Mouse (Mus musculus) adrenal gland, adult 10 weeks (tissue): Measurements from ENCODE around the gene Nudt22. TPM values are rescaled to one million over a fixed set of nuclear protein-coding genes. Genes with fewer than 3 reads are reported as not detected.

Experiments used
- polyA plus RNA-seq: library from polyadenylated mRNA; stranded (reverse); fragments of 350-450 nt; fragmentation: Illumina TruSeq; extraction: RNeasy Lipid Tissue Mini Kit (QIAGEN cat#74804); gene quantifications from one replicate; pipeline ENCODE4 v1.2.3, GENCODE M21; 2014; ENCODE audit warnings: low read depth, low replicate concordance

The Nudt22 gene
- polyA plus RNA-seq, result 1.3 TPM

DNA sequence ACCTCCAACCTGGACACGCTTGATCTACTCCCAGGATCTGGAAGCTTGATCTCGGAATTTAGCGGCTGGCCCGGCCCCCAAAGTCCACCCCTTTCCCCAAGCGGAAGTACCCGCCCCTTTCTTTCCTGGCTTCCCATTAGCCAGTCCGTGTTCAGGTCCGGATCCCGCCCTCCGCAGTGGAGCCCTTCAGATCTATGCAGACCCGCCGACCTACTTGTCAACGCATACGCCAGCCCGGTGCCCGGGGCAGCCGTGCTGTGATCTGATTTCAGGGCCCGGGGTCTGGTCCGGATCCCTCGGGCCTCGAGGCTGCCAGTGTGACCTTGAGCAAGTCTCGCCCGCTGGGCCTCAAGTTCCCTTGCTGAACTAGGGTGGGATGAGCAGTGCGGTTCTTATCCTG lies at the start of gene Nudt22, which contains the start of gene Trpt1:
Gene Nudt22, minus strand, starts transcription at position 112 of the 400 bp plus-strand sequence.
Gene Trpt1, plus strand, starts transcription at position 126 of the 400 bp plus-strand sequence.

GRCm38 (mm10) chr19:7039841-7040636 lies 44.1 kb upstream of the Nudt22 start, which contains the start of gene Stip1:
Gene Stip1, minus strand, starts transcription at chr19:7039967.

GRCm38 (mm10) chr19:7019191-7019590 lies 23.3 kb upstream of the Nudt22 start, which contains the start of gene Fermt3:
Gene Fermt3, minus strand, starts transcription at chr19:7019469.

GRCm38 (mm10) chr19:6992011-6992858 lies 3.7 kb downstream of the Nudt22 start, which contains the start of gene Dnajc4:
Gene Dnajc4, minus strand, starts transcription at chr19:6992572.

DNA sequence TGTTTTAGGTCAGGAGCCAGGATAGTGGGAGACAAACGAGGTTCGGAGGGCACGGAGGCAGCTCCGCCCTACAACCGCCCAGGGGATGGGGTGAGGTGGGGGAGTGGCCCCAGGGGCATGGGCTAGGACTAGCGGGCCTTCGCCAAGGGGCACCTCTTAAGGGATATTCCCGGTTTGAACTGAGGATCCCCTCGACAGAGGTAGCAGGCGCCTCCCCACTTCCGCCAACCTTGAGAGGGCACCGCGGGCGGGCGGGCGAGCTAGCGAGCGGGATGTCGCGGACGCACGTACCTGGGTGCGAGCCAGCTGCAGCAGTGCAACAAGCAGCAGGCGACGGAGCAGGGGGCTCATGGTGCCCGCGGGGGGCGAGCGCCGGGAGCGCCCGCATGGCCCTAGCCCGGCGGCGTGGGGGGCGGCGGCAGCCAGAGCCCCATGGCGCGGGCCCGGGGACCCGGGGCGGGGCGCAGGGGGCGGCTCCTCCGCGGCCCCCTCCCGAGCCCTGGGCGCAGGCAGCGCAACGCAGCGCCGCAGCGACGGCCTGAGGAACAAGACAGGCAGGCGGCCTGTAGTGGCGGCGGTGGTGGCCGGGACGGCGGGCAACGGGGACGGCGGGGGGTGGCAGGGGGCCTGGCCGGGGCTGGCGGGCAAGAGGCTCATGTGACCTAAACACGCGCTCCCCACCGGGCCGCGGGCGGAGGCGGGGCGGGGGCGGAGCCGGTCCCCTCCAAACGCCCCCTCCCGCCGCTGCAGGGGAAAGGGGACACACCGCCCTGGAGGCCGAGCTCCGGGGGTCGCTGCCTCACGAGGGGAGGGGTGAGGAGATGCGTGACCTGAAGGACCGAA lies 8.6 kb downstream of the Nudt22 start, which contains the start of gene Vegfb:
Gene Vegfb, minus strand, starts transcription at position 591 of the 843 bp plus-strand sequence.

GRCm38 (mm10) chr19:6980381-6981093 lies 15.4 kb downstream of the Nudt22 start, which contains the start of gene Fkbp2:
Gene Fkbp2, minus strand, starts transcription at chr19:6980501.

DNA sequence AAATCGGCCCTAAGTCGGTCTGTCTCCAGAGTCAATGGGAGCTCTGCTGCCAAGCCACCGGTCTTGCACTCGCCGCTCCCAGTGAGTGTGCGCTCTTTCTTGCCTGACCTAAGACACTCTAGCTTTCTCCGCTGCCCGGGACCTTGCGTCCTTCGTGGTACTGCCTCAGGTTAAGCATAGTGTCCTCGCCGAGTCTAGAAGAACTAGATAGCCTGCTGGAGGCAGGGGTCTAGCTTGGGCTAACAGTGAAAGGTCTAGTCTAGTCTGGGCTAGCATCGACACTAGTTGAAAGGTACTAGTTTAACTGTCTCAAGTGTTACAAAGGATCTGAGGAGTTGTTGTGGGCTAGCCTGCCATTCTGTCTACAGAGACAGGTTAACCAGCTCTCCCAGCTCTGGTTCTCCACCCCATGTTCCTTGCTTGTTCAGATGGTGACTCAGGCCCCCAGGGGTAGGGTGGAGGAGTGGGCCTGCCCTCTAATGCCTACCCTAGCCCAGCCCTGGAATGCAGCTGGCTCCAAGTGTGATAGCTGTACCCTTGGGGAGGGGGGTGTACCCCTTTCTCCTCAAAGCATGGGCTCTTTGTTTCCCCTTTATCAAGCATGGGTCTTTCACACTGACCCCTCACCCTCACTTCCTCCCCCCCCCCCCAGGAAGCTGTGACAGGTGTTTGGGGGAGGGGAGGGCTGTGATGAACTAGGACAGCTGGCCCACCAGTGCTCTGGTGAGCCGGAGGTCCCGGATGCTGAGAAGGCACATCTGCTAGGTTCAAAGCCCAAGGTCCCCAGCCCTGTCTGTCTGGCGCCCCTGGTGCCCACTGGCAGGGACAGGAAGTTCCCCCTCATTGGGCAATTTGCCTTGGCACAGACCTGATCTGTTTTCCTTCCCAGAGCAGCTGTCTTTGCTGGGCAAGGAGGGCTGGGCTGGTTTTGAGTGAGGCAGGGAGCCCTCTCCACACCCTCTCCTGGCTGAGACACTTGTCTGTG lies 20.1 kb downstream of the Nudt22 start, which contains the start of gene Plcb3:
Gene Plcb3, minus strand, starts transcription at position 934 of the 985 bp plus-strand sequence.

DNA sequence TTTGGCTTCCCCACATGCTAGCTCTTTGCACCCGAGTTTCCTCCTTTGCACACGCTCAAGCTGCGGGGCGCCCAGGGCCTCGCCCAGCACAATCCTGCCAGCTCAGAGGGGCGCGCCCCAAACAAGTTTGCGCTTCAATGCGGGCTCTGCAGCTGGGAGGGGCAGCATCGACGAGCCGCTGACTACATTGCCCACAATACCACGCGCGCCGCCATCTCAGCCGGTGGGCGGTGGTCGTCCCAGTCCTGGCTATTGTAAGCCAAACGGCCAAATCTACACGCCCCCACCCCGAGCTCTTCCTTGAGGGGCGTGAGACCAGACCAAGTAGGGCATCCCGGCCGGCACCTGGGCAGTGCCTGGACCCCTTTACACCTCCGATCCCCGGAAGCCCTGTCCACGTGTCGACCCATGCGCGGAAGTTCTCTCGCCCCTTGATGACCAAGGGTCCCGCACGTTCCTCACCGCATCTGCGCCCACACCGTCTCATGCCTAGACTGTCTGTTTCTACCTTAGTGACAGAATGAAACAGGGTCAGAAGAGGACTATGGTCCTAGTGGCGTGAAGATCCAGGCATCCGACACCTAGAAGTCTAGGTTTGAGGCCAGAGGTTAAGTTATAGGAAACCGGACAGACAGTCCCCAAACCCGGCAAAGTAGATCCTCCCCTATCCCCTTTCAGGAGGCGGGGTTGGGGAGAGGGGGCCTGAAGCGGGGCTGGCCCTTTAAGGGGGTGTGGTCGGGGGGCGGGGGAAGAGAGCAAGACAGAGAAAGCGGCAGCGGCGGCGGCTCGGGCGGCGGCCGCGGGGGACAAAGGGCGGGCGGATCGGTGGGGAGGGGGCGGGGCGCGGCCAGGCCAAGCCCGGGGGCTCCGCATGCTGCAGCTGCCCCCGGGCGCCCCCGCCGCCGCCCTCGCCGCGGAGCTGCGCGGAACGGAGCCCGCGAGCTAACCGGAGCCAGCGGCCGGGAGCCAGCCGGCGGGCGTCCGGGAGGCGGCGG lies 21.4 kb downstream of the Nudt22 start, which contains the start of gene Ppp1r14b:
Gene Ppp1r14b, plus strand, starts transcription at position 758 of the 995 bp plus-strand sequence.

Other genes with a start within 250 kb of the Nudt22 start
- not detected for gene Rps6ka4, start 155.5 kb downstream of the Nudt22 start, polyA plus RNA-seq
- not detected for gene Ccdc88b, start 137.9 kb downstream of the Nudt22 start, polyA plus RNA-seq
- gene Trmt112, start 86.4 kb downstream of the Nudt22 start, polyA plus RNA-seq, result 34.2 TPM
- gene Prdx5, start 86.0 kb downstream of the Nudt22 start, polyA plus RNA-seq, result 18.6 TPM
- gene Esrra, start 74.3 kb downstream of the Nudt22 start, polyA plus RNA-seq, result 0.76 TPM
- not detected for gene Catsperz, start 70.7 kb downstream of the Nudt22 start, polyA plus RNA-seq
- gene Kcnk4, start 61.6 kb downstream of the Nudt22 start, polyA plus RNA-seq, result not detected
- not detected for gene Bad, start 54.3 kb downstream of the Nudt22 start, polyA plus RNA-seq
- not detected for gene Gpr137, start 53.6 kb downstream of the Nudt22 start, polyA plus RNA-seq
- 6.6 TPM for gene Ppp1r14b, start 21.1 kb downstream of the Nudt22 start, polyA plus RNA-seq
- 3.5 TPM for gene Plcb3, start 19.6 kb downstream of the Nudt22 start, polyA plus RNA-seq
- gene Fkbp2, start 15.6 kb downstream of the Nudt22 start, polyA plus RNA-seq, result 15.7 TPM
- 12.7 TPM for gene Vegfb, start 8.5 kb downstream of the Nudt22 start, polyA plus RNA-seq
- 2.3 TPM for gene Dnajc4, start 3.5 kb downstream of the Nudt22 start, polyA plus RNA-seq
- not detected for gene Trpt1, start within 50 bp of the Nudt22 start, polyA plus RNA-seq
- gene Fermt3, start 23.4 kb upstream of the Nudt22 start, polyA plus RNA-seq, result 0.17 TPM
- 112 TPM for gene Stip1, start 43.9 kb upstream of the Nudt22 start, polyA plus RNA-seq
- 8.3 TPM for gene Macrod1, start 60.7 kb upstream of the Nudt22 start, polyA plus RNA-seq
- gene Flrt1, start 109.6 kb upstream of the Nudt22 start, polyA plus RNA-seq, result 0.35 TPM
- gene Otub1, start 210.2 kb upstream of the Nudt22 start, polyA plus RNA-seq, result 24.6 TPM
- 87.4 TPM for gene Cox8a, start 221.5 kb upstream of the Nudt22 start, polyA plus RNA-seq
- gene Naa40, start 245.1 kb upstream of the Nudt22 start, polyA plus RNA-seq, result 9.3 TPM